Mouse (Mus musculus) embryonic facial prominence, embryonic 10.5 days (tissue): ENCODE results near the gene Rcc2. TPM values are rescaled to one million over a fixed set of nuclear protein-coding genes. Genes with fewer than 3 reads are reported as not detected.

Experiments used
- DNase-seq: peaks from one replicate; pipeline ENCODE4 v3.0.0-alpha.2; 2017; ENCODE audit warnings: low spot score
- H3K27ac ChIP-seq: fragments of 300-500 bp; sonication (generic); replicated peaks from 2 replicates; pipeline ENCODE4 v1.5.1; 2016; ENCODE audit warnings: mild to moderate bottlenecking
- H3K27me3 ChIP-seq: fragments of 300-500 bp; sonication (generic); replicated peaks from 2 replicates; pipeline ENCODE4 v1.6.1; 2016; ENCODE audit warnings: low read depth, mild to moderate bottlenecking; ENCODE audit not compliant: poor library complexity, severe bottlenecking
- H3K36me3 ChIP-seq: fragments of 300-500 bp; sonication (generic); replicated peaks from 2 replicates; pipeline ENCODE4 v1.6.1; 2016; ENCODE audit warnings: mild to moderate bottlenecking, moderate library complexity
- H3K4me1 ChIP-seq: fragments of 300-500 bp; sonication (generic); 2 replicates; pipeline ENCODE4 v1.6.1; 2016
- H3K4me3 ChIP-seq: fragments of 300-500 bp; sonication (generic); 2 replicates; pipeline ENCODE4 v1.5.1; 2016; ENCODE audit warnings: mild to moderate bottlenecking, moderate library complexity
- H3K9me3 ChIP-seq: fragments of 300-500 bp; sonication (generic); 2 replicates; pipeline ENCODE4 v1.6.1; 2016; ENCODE audit warnings: mild to moderate bottlenecking
- whole genome bisulfite sequencing: fragments of 180-500 bp; shearing (Covaris S2); methylation state at CpG from one replicate; pipeline ENCODE4 v1.1.7; 2016; 5-methylcytosine and 5-hydroxymethylcytosine counted together
- polyA plus RNA-seq: library from polyadenylated mRNA; unstranded; fragments of >200 nt; fragmentation: Nextera tagmentation; extraction: Ambion mirVana; gene quantifications from 2 replicates; pipeline ENCODE4 v1.2.1, GENCODE M21; 2016

The Rcc2 gene
- polyA plus RNA-seq, 1 experiment from 2014 or later = 54.4 TPM

GRCm38 (mm10) chr4:140703636-140704035, 3.3 kb downstream of the Rcc2 start:
- H3K36me3 ChIP-seq = peaks cover 51% of the 10 kb centered on the region

GRCm38 (mm10) chr4:140704166-140704565, 3.8 kb downstream of the Rcc2 start:
- DNase-seq = no peak
- peaks cover 57% of the 10 kb centered on the region for H3K36me3 ChIP-seq
- 48% methylated on average over 4 of the region's 4 CpGs for WGBS
- peaks cover 67% of the 10 kb centered on the region for H3K4me1 ChIP-seq
- peak overlapping the region; percentile 95 for H3K4me3 ChIP-seq
- peak overlapping the region; percentile 100 for H3K27ac ChIP-seq
- peaks cover 16% of the 10 kb centered on the region for H3K27me3 ChIP-seq
- H3K9me3 ChIP-seq = no peaks in the 10 kb centered on the region

More at GRCm38 (mm10) chr4:140703636-140704035, 3.3 kb downstream of the Rcc2 start:
- H3K4me3 ChIP-seq = peak overlapping the region; percentile 95
- WGBS = 6% methylated on average over 8 of the region's 8 CpGs
- no peaks in the 10 kb centered on the region for H3K9me3 ChIP-seq
- peak; percentile 59 for DNase-seq
- peaks cover 22% of the 10 kb centered on the region for H3K27me3 ChIP-seq
- H3K27ac ChIP-seq = peak overlapping the region; percentile 100
- H3K4me1 ChIP-seq = peaks cover 68% of the 10 kb centered on the region

GRCm38 (mm10) chr4:140707615-140708014, 7.3 kb downstream of the Rcc2 start:
- no peak overlapping the region for H3K27ac ChIP-seq

GRCm38 (mm10) chr4:140708297-140708927, 8.1 kb downstream of the Rcc2 start:
- no peak for DNase-seq
- Histone ChIP-seq H3K27ac (no peak overlapping the region), H3K9me3 (no peaks in the 10 kb centered on the region), H3K36me3 (peaks cover 99% of the 10 kb centered on the region), H3K4me1 (peaks cover 66% of the 10 kb centered on the region), H3K4me3 (no peak overlapping the region), H3K27me3 (no peaks in the 10 kb centered on the region)
- 90% methylated on average over 18 of the region's 18 CpGs for WGBS

More at GRCm38 (mm10) chr4:140707615-140708014, 7.3 kb downstream of the Rcc2 start:
- H3K36me3 ChIP-seq = peaks cover 91% of the 10 kb centered on the region
- H3K4me3 ChIP-seq = no peak overlapping the region
- no peaks in the 10 kb centered on the region for H3K27me3 ChIP-seq
- H3K9me3 ChIP-seq = no peaks in the 10 kb centered on the region
- no peak for DNase-seq
- WGBS = 88% methylated on average over 4 of the region's 4 CpGs
- peaks cover 62% of the 10 kb centered on the region for H3K4me1 ChIP-seq

- H3K27ac ChIP-seq = no peak overlapping the region
- H3K4me3 ChIP-seq = no peak overlapping the region
- 93% methylated on average over 7 of the region's 7 CpGs for WGBS
- no peak for DNase-seq
- H3K27me3 ChIP-seq = no peaks in the 10 kb centered on the region
- H3K9me3 ChIP-seq = no peaks in the 10 kb centered on the region
- H3K4me1 ChIP-seq = peaks cover 66% of the 10 kb centered on the region
- peaks cover 100% of the 10 kb centered on the region for H3K36me3 ChIP-seq
Measured at GRCm38 (mm10) chr4:140709111-140709510, 8.8 kb downstream of the Rcc2 start.

GRCm38 (mm10) chr4:140709617-140710016, 9.3 kb downstream of the Rcc2 start:
- H3K27me3 ChIP-seq = no peaks in the 10 kb centered on the region
- peaks cover 100% of the 10 kb centered on the region for H3K36me3 ChIP-seq
- no peaks in the 10 kb centered on the region for H3K9me3 ChIP-seq
- H3K4me1 ChIP-seq = peaks cover 65% of the 10 kb centered on the region
- no peak overlapping the region for H3K4me3 ChIP-seq
- no peak overlapping the region for H3K27ac ChIP-seq
- DNase-seq = no peak
- WGBS = 90% methylated on average over 10 of the region's 10 CpGs

- Histone ChIP-seq H3K4me3 (no peak overlapping the region), H3K36me3 (peaks cover 99% of the 10 kb centered on the region), H3K27ac (no peak overlapping the region), H3K9me3 (no peaks in the 10 kb centered on the region), H3K27me3 (no peaks in the 10 kb centered on the region), H3K4me1 (peaks cover 54% of the 10 kb centered on the region)
- 86% methylated on average over 10 of the region's 10 CpGs for WGBS
- DNase-seq = no peak
Measured at GRCm38 (mm10) chr4:140710781-140711180, 10.4 kb downstream of the Rcc2 start.

- H3K4me3 ChIP-seq = no peak overlapping the region
- no peak for DNase-seq
- peaks cover 48% of the 10 kb centered on the region for H3K4me1 ChIP-seq
- 89% methylated on average over 5 of the region's 5 CpGs for WGBS
- no peaks in the 10 kb centered on the region for H3K27me3 ChIP-seq
- no peaks in the 10 kb centered on the region for H3K9me3 ChIP-seq
- H3K27ac ChIP-seq = no peak overlapping the region
- peaks cover 99% of the 10 kb centered on the region for H3K36me3 ChIP-seq
Measured at GRCm38 (mm10) chr4:140711360-140711759, 11.0 kb downstream of the Rcc2 start.

- peak; percentile 86 for DNase-seq
- 65% methylated on average over 29 of the region's 29 CpGs for WGBS
- Histone ChIP-seq H3K27me3 (no peaks in the 10 kb centered on the region), H3K27ac (no peak overlapping the region; the same call in 1 of the 2 replicates), H3K9me3 (no peaks in the 10 kb centered on the region), H3K4me3 (no peak overlapping the region), H3K4me1 (peaks cover 35% of the 10 kb centered on the region), H3K36me3 (peaks cover 99% of the 10 kb centered on the region)
Measured at GRCm38 (mm10) chr4:140713480-140714365, 13.4 kb downstream of the Rcc2 start.

- H3K27ac ChIP-seq = no peak overlapping the region
- H3K4me1 ChIP-seq = peaks cover 35% of the 10 kb centered on the region
- no peak overlapping the region for H3K4me3 ChIP-seq
- no peaks in the 10 kb centered on the region for H3K9me3 ChIP-seq
- H3K27me3 ChIP-seq = no peaks in the 10 kb centered on the region
- H3K36me3 ChIP-seq = peaks cover 99% of the 10 kb centered on the region
- DNase-seq = no peak
- 88% methylated on average over 5 of the region's 5 CpGs for WGBS
Measured at GRCm38 (mm10) chr4:140714586-140714985, 14.2 kb downstream of the Rcc2 start.

GRCm38 (mm10) chr4:140716994-140717393, 16.7 kb downstream of the Rcc2 start:
- no peaks in the 10 kb centered on the region for H3K9me3 ChIP-seq
- H3K27ac ChIP-seq = no peak overlapping the region
- no peaks in the 10 kb centered on the region for H3K27me3 ChIP-seq
- H3K4me3 ChIP-seq = no peak overlapping the region
- H3K36me3 ChIP-seq = peaks cover 99% of the 10 kb centered on the region
- H3K4me1 ChIP-seq = peaks cover 27% of the 10 kb centered on the region
- WGBS = 97% methylated on average over 11 of the region's 11 CpGs
- no peak for DNase-seq

- no peak overlapping the region for H3K4me3 ChIP-seq
- WGBS = 95% methylated on average over 9 of the region's 9 CpGs
- H3K4me1 ChIP-seq = peaks cover 18% of the 10 kb centered on the region
- no peak overlapping the region for H3K27ac ChIP-seq
- DNase-seq = no peak
- peaks cover 99% of the 10 kb centered on the region for H3K36me3 ChIP-seq
- no peaks in the 10 kb centered on the region for H3K9me3 ChIP-seq
- no peaks in the 10 kb centered on the region for H3K27me3 ChIP-seq
Measured at GRCm38 (mm10) chr4:140718436-140718835, 18.1 kb downstream of the Rcc2 start.
